Mouse (Mus musculus): ENCODE data around the gene H2-Eb1.

DNA sequence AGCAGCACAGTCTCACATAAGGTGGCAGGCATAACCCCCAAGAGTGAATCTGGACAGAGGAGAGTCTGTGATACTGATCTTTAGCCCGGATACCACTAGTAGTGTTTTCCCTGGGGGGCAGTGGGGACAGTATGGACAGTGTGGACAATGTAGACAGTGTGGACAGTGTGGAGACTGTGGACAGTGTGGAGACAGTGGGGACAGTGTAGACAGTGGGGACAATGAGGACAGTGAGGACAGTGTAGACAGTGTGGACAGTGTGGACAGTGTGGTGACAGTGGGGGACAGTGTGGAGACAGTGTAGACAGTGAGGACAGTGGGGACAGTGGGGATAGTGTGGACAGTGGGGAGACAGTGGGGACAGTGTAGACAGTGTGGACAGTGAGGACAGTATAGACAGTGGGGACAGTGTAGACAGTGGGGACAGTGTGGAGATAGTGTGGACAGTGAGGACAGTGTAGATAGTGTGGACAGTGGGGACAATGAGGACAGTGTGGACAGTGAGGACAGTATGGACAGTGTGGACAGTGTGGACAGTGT, 25.1 kb upstream of the H2-Eb1 start:
- no peak for TF ChIP-seq POLR2A (IDR thresholded peaks at IDR 0.05; ENCODE audit: low read depth, low read length)
- TF ChIP-seq CTCF (conservative IDR thresholded peaks at IDR 0.05; ENCODE audit: insufficient read depth, insufficient read length, low read depth, low read length), result no peak

Data from kidney, adult 2 months (tissue).